Mouse (Mus musculus) frontal cortex, adult (tissue): ENCODE measurements around the gene Tmem220.
"Not testable (repeated sequence)": the region's sequence is repeated elsewhere in the genome, so short reads cannot be mapped to it uniquely, and the experiment has no call there.

Experiments used
- ATAC-seq: cut with Nextera tagmentation; 2 replicates; pipeline ENCODE4 v1.9.2; 2017; ENCODE audit warnings: mild to moderate bottlenecking, moderate library complexity, mixed read lengths; ENCODE audit not compliant: low TSS enrichment

The Tmem220 gene

GRCm38 (mm10) chr11:67019711-67020475 lies 5.1 kb upstream of the Tmem220 start:
- ATAC-seq: no peak

GRCm38 (mm10) chr11:67020948-67021347 lies 4.0 kb upstream of the Tmem220 start:
- ATAC-seq: 0 out of 2 replicates have a peak, but pooled peaks have one; percentile 56

DNA sequence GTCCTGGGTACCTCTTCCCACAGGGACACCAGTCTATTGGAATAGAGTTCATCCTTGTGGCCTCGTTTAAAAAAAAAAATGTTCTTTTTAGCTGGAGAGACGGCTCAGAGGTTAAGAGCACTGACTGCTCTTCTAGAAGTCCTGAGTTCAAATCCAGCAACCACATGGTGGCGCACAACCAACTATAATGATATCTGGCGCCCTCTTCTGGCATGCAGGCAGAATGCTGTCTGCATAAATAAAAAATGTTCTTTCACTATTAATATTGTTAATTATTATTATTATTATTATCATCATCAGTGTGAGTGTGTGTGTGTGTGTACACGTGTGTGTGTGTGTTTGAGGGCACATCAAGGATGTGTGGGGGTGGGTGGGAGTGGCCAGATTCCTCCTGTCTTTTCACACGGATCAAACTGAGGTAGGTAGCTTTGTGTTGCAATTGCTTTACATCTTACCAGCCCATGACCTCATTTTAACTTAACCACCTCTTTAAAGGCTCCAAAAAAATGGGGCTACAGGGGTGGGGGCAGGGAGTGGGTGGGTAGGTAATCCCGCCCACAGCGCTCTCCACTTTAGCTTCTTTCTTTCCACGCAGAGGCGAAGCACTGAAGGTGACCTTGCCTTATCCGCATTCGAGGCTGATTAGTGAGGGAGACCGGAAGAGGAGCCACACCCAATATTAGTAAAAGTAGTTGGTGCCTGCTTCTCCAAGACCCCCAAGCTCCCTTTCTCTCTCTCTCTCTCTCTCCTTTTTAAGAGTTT lies 2.4 kb upstream of the Tmem220 start:
- no peak for ATAC-seq

DNA sequence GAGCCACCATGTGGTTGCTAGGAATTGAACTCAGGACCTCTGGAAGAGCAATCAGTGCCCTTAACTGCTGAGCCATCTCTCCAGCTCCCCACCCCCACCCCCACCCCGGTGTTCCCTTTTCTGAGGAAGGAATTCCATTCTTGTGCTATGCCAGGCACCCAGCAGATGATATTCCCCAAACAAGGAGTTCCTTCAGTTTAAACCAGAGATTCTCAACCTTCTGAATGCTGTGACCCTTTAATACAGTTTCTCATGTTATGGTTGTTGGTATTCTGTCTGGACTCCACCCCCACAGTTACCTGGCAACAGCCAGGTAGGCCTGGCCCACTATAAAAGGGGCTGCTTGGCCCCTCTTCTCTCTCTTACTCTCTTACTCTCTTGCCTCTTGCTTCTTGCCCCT lies 1.8 kb upstream of the Tmem220 start:
- ATAC-seq: not testable (repeated sequence)

DNA sequence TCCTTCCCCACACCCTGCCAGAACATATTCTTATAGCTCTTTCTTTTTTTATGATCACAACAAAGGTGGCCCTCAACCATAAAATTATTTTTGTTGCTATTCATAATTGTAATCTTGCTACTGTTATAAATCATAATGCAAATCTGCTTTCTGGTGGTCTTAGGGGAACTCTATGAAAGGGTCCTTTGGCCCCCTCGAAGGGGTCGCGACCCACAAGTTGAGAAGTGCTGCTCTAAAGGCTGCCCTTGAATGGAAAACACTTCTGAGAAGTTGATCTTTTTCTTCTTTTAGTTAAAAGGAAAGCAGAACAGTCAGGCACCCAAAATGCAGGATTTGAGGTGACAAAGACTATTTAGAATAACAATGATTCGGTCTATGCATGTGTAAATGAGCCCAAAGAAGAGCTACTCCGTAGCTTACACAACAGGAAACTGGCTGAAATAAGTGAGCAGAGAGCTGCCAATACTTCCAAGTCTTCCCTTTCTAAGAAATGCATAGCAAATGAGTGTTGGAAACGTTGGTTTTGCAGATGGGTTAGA lies 1.1 kb upstream of the Tmem220 start:
- no peak for ATAC-seq

DNA sequence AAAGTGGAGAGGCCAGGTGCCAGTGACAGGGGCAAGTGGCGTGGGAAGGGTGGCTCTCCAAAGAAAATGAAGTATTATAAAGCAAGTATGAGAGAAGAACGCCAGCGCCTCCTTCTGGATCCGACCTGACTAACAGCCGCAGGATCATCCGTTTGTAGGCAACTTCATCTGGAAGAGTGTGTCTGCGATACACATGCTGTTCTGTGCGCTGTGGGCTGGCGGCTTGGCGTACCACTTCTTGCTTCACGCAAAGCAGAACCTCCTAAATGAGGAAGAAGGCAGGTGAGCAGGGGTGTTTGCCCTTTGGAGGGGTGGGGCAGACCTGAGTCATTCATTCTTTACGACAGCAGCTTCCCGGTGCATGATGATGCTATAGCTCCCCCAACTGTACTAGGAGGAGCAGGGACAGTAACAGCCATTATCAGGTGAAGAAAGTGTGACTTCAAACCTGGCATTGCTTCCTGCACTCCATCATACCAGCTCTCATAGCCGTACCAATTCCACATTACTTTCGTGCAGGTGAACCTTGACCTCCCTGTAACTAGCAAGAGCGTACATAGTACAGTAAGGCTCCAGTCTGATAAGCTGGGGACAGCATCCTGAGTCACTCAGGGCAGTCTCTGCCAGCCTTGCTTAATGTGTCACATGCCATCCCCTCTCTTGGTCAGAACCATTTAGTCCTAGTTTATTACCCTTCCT lies 6.1 kb downstream of the Tmem220 start:
- no peak for ATAC-seq

DNA sequence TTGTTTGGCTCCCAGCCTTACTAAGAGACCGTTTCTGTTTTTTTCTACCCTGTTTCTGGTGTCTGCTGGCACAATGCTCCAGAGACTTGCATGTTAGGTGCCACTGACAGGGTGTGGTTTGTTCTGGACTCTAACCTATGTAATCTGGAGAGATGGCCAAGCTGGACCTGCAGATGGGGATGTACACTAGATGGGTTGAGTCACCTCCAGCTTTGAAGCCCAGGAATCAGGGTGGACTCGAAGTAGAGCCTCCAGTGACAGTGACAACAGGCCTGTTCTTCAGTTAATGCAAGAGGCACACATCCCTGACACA lies 6.6 kb downstream of the Tmem220 start:
- ATAC-seq: no peak

GRCm38 (mm10) chr11:67034775-67035485 lies 10.0 kb downstream of the Tmem220 start:
- ATAC-seq: no peak

DNA sequence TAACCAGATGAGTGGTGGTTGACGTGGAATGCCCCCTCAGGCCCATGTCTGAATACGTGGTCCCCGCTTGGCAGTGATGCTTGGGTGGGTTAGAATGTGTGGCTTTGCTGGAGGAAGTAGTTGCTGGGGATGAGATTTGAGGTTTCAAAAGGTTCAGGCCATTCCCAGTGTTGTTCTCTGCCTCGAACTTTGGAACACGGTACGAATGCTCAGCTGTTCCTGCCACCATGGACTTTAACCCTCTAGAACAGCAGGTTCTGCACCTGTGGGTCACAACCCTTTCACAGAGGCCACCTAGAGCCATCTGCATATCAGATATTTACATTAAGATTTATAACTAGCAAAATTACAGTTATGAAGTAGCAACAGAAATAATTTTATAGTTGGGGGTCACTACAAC lies 11.3 kb downstream of the Tmem220 start:
- ATAC-seq: no peak

- no peak for ATAC-seq
Measured at GRCm38 (mm10) chr11:67036892-67037291, 11.9 kb downstream of the Tmem220 start.

DNA sequence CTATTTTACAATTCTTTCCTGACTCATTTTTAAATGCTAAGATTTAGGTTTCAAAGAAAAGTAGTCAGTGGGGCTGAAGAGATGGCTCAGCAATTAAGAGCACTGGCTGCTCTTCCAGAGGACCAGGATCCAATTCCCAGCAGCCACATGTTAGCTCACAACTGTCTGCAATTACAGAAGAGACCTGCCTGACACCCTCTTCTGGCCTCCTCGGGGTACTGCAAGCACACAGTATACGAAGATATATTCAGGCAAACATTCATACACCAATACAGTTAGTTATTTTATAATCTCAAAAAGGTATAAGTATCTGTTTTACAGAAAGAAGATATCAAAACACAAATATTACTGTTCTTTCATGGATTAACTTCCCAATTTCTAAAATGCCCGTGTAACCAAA lies 14.8 kb downstream of the Tmem220 start:
- ATAC-seq: no peak

DNA sequence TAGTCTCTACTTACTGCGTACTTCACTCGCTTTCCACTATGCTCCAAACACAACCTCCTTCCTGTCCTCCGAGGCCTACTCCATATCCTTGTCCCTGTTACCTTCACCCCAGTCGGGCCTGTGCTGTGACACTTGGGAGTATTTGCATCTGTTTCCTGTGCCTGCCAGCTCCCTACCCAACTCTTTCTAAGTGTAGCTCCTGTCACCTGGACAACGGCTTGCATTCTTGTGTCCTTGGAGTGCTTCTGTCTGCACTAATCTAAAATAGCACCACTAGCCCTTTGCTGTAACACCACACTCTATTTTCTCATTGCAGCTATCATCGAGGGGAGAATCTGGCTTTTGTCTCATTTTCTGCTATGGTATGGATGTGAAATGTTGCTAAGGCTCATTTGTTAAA lies 15.5 kb downstream of the Tmem220 start:
- no peak for ATAC-seq

DNA sequence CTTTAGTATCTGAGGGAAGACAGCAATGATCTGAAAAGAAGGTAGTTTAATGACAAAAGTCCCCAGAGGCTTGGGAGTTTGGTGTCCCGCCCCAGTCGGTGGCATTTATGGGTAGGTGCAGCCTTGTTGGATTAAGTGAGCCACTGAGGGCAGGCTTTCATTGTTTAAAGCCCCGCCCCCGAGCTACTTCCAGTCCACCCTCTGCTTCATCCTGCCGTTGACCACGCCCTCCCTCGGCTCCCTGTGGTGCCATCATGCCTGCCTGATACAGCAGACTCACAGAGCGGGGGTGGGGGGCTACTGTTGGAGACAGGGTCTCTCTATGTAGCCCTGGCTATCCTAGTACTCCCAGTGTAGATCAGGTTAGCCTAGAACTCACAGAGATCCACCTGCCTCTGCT lies 18.1 kb downstream of the Tmem220 start:
- ATAC-seq: no peak

DNA sequence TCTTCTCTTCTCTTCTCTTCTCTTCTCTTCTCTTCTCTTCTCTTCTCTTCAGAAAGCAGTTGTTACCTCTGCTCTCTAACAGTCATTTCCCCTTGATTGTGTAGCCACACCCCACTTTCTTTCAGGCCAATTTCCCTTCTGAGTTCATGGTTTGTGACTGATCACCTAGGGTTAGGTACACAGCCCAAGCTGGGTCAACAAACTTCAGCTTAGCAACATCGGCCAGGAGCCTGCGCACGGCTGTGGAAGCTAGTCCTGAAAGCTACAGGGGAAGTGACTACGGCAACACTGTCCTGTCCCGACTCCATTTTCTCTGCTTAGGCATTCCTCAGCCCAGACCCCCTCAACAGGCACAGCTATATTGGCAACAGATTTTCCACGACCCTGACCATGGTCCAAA lies 20.0 kb downstream of the Tmem220 start:
- ATAC-seq: no peak

DNA sequence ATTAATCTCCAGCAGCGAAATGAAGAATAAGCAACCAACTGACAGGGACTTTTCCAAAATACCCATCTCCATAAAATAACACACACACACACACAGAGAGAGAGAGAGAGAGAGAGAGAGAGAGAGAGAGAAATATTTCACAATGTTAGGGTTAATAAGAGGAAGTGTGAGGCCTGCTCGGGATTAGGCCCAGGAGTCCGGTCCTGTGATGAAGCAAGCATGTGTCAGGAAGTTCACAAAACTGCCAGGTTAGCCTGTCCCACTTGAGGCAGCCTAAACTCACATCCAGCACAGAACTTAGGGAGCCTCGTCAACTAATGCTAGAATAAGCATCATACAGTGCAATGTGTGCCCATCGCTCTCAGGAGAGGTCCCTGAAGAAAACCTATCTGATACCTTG lies 22.2 kb downstream of the Tmem220 start:
- no peak for ATAC-seq

GRCm38 (mm10) chr11:67048496-67048895 lies 23.5 kb downstream of the Tmem220 start:
- ATAC-seq: no peak

- no peak for ATAC-seq
Measured at GRCm38 (mm10) chr11:67049256-67049655, 24.3 kb downstream of the Tmem220 start.

GRCm38 (mm10) chr11:67051676-67052320 lies 26.8 kb downstream of the Tmem220 start:
- peak; percentile 20 for ATAC-seq

DNA sequence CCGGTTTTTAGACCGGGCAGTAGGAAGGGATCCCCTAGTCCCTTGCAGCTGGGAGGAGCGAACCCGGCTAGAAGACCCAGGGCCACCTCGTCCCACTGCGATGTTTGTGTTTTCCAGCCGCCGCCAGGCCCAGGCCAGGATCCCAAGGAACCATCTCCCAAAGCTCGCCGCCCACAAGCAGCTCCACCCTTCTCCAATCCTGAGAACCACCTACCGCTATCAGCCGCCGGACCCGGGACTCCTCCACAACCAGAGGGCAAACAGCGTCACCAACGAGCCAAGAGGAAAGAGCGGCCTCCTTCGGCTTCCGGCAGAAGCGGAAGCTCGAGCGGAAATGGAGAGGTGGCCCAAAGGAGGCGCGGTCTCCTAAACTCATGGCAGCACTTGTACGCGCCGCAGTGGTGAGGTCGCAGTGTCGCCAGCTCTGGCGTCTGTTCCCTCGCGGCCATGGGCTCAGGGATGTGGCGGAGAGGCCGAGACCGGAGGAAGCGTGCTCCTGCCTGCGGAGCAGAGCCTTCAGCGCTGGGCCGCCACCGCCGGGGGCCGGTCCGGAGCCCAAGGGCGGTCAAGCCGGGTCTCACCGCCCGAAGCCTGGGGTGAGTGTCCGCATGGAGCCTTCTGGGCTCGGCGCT lies 27.5 kb downstream of the Tmem220 start, which contains the start of the genes Adprm and Sco1:
Gene Adprm, minus strand, starts transcription at position 274 of the 632 bp plus-strand sequence.
Gene Sco1, plus strand, starts transcription at position 350 of the 632 bp plus-strand sequence.
- ATAC-seq: peak; percentile 99

GRCm38 (mm10) chr11:67054754-67055365 lies 29.9 kb downstream of the Tmem220 start:
- ATAC-seq: no peak
